Mouse (Mus musculus) NIH3T3 (cell line): ENCODE data around the gene Pgpep1l.
"Not testable (repeated sequence)": the region's sequence is repeated elsewhere in the genome, so short reads cannot be mapped to it uniquely, and the experiment has no call there.

Experiments
- DNase-seq: peaks from one replicate; pipeline ENCODE4 v3.0.0-alpha.2; 2012; ENCODE audit warnings: low read depth

Pgpep1l gene

DNA sequence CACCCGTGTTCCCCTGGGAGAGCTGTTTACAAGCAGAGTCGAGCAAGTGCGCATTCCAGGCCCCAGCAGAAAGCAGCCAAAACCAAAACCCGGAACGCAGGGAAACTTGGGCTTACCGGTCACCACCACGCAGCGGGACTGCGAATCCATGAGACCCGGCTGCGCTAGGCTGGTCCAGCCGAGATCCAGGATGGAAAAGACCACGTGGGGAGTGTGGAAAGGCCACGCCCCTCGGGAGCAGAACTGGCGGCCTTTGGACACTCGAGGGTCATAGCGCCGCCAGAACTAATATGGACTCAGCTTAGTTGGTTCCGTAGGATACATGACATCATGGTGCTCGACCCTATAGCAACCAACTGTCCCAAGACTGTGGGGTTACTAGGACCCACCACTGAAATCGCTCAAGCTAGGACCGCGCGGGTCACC, at the start of gene Pgpep1l:
Gene Pgpep1l, minus strand, starts transcription at position 206 of the 426 bp plus-strand sequence.
- no peak for DNase-seq

DNA sequence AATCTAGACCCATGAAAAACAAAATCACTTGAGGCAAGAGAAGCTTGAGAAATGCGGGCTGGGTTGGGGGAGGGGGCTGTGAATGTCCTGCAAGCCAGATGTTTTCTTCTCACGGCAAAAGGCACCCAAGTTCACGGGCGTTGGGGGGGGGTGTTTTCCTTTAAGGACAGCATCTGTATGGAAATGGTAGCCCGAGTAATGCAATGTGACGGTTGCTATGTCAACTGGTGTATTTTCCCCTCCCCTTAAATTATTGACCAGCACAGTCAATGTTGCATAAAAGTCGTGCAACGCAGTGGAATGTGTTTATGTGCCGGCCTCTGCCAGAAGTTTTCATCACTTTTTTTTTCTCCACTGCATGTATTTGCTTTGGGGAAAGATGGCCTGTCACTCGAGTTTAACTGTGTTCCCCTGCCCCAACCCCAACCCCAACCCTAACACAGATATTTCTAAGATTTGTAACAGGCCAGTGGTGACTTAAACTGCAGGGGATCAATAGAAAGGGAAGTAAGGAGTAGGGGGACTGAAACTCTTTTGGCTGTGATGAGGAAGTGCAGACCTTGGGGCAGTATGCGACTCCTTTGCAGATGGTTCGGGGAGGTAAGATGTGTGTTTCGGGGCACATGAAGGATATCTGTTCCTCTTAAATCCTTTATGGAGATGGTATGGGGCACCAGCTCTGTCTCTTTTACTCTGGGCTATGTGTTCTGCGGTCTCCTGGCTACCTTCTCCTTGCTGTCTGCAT, 49.2 kb upstream of the Pgpep1l start:
- DNase-seq, result peak; percentile 96

DNA sequence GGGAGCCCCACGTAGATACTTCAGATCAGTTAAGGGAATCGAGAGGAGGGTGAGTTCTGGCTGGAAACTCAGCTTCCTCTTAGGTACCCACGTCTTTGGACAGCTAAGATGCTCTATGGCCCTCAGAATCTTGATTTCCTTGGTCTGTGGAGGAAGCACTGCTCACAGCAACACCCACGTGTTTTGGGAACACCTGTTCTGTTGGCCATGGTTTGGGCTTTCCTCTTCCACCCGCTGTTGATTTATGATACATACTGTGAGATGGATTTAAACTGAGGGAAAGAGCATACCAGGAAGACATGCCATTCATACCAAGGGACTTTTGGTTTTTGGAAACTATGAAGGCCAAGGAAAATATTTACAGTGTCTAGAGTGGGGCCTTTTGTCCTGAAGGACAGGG, 48.4 kb upstream of the Pgpep1l start:
- DNase-seq, result peak; percentile 60

DNA sequence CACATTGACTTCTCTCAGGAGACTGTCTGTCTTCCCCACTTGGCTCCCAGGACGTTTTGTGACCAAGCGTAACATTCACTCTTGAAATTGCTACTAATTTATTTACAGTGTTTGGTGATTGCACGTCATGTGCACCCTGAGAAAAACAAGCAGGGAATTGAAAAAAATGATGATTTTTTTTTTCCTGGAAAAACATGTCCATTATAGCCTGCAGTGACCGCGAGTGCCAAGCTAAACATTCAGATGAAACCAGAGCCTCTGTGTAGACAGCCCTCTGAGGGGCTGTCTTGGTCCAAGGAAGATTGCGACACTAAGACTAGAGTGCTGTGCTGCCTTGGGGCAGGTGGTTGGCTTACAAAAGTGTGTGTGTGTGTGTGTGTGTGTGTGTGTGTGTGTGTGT, 47.4 kb upstream of the Pgpep1l start:
- peak; percentile 93 for DNase-seq

DNA sequence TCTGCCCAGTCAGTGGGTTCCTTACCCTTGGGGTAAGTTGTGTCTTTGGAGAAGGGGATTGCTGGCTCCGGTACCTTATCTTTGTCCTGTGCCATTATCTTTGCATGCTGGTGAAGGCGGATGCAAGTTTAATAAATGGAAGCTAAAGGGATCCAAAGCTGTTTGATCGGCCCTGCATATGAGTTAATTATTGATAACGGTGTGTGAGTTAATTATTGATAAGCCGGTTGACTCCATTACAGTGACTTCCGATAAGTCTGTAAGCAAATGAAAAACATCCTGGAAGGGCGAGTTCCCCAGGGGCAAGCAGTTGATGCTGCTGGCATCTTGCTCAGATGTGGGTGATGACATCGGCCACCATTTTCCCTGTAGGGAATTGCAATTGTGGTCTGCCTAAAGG, 42.7 kb upstream of the Pgpep1l start:
- no peak for DNase-seq

DNA sequence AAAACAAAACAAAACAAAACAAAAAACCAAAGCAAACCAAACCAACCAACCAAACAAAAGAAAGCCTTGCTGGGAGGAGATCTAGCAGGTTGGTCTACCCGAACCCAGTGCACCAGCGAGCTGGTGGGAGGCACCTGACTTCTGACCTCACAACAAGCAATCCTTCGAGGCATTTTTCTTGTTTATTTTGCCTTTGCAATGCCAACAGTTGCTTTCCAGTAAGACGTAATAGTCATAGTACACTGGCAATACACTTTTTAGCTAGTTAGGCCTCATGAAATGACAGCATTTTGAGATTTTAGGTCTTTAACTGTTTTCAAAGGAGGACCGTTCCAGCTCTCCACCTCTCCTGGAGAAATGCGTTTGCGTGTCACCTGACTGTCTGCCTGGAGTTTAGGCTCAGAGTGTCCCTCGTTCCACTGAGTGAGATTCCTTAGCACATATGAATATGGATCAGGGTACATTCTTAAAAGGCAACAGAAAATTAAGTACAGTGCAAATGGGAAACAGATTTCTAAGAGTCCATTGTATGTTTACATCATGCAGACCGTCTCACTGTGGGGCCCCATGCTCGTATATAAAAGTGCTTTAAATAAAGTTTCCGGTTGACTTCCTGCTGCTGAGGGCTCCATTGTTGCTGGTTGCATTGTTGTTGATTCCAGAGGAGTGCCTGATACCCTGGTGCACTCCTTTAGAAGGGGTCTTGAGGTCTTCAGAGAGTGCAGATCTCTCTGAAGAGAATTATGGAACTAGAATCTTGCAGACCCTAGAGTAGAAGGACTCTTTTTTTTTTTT, 41.9 kb upstream of the Pgpep1l start:
- no peak for DNase-seq

DNA sequence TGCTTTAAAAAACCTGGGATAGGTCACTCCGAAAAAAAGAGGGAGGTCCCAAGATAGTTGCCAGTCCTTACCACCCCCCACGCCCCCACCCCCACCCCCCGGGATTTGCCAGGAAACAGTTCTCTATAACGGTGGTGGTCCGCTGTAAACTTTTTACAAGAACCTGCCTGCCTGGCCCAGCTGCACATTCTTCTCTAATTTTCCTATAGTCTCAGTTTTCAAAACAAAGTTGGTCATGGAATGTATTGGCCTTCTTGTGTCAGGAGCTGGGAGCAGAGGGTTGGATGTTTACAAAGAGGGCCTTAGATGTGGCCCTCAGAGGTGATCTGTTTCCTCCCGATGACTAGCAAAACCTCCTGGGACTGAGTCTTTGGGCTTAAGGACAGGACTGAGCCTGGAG, 39.7 kb upstream of the Pgpep1l start:
- DNase-seq, result peak; percentile 26

DNA sequence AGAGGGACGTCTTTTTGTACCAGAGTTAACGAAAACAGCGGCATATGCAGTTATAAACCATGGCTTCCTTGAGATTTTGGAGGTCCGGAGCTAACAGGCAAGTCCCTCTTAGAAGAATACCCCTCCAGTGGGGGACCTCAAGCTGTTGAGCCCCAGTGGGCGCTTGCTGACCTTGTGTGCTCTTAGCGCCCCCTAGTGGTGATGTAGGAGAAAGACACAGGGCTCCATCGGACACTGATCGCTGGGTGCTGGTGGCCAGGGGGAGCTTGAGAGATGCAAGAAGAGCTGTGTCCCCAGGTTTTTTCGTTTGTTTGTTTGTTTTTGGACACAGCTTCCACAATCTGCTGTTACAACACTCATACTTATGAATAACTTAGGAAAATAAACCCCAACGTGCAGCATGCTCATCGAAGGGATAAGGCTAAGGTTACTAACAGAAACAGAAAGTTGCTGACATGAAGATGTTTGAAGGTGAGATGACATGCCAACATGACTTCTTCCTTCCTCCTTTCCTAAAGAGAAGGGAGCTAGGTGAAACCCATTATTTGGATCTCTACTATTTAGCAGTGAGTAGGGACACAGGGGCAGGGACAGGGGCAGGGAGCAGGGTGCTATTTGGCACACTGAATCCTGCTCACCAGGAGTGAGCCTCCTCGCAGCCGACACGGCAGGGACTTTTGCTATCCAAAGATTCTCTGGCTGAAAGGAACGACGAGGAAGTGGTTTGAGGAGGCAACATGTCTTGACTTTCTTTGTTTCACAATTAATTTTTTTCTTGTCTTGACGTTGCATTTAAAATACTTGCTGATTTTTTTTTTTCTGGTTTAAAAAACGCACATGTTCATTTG, 38.8 kb upstream of the Pgpep1l start:
- peak; percentile 93 for DNase-seq

DNA sequence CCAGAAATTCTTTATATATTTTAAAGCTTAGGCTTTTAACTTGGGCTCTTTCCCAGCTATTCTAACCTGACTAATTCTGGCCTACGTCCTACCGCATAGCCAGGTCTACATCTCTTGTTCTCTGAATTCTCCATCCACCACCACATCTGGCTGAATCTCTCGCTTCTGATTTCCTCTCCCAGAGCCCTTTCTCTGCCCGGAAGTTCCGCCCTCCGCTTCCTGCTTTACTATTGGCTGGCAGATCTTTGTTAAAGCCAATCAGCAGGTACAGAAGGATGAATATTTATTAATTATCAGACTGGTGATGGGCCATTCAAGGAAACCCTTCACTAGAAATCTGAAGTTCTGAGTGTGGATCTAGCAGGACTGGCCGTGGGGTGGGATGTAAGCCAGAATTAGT, 37.1 kb upstream of the Pgpep1l start:
- DNase-seq, result no peak

DNA sequence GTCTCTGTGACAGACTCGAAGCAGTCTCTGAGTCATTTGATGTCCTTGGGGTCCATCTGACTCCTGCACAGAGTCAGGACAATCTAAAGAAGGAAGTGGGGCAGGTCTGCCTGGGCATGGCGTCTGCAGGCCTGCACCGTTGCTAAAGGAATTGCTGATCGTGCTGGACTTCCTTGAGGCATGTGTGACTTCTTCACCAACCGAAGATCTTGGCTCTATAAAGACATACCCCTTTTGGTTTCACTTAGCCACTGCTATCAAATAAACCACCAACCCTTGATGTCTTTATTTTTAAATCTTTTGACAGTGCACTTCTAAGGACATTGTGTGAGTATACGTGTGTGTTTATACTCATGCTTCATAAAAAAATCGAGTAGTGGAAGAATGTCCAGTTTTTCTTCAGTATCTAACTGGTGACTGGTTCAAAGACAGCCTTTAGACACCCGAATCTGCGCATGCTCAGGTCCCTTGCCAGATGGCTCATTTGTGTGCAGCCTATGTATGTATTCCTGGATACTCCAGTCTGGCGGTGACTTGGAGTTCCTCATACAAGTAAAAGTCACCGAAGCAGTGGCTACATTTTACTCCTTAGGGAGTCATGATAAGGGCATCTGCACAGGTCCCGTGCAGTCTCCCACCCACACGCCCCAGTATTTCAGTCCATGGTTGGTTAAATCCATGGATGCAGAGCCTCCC, 34.5 kb upstream of the Pgpep1l start:
- DNase-seq, result no peak

DNA sequence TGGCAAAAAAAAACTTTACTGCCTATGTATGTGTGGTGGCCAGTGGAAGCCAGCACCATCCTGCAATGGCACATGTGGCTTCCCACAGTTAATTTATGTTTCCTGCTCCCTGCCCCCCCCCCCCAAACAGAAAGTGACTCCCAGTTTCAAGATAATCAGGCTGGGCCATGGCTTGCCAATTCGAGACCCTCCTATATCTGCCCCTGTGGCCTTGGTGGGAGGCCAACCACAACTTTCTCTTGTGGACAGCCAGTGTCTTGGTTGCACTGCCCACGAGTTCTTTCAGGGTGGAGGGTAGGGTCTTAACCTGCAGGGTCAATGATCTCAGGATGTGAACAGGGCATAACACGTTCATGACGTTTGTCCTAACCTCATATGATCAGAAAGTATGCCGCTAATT, 32.5 kb upstream of the Pgpep1l start:
- DNase-seq, result no peak

DNA sequence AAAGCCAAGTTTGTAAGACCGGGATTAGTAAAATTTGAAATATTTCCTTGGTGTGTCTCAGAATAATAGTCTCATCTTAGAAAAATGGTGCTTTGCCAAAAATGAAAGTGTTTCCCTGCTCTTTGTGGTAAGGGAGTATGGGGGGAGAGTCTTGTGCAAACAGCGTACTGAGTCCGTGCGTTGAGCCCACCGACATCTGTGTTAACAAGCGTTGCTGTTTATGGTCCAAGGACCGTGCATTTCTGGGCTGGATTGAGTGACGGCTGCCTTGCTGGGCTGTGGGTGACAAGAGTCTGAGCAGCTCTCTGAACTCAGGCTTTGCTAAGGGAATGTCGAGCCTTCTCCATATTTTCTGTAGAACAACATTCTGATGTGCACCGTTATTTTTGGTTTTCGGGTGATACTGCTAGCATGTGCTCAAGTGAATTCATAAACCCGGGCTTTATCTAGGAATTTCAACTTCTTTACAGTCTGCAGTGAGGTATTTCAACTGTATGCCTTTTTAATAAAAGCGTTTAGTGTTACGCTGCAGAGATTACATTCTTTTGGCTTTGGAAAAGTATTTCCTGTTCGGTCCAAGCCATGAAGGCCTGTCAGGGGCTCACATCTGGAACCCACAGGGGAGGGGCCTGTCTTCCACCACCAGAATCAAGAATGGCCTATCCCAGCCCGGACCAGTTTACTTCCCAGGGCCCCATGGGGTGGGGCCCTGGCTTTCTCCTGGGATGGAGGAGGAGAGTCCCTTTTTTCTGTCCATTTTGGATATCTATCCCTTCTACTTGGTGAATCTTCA, 30.2 kb upstream of the Pgpep1l start:
- DNase-seq, result peak; percentile 71

DNA sequence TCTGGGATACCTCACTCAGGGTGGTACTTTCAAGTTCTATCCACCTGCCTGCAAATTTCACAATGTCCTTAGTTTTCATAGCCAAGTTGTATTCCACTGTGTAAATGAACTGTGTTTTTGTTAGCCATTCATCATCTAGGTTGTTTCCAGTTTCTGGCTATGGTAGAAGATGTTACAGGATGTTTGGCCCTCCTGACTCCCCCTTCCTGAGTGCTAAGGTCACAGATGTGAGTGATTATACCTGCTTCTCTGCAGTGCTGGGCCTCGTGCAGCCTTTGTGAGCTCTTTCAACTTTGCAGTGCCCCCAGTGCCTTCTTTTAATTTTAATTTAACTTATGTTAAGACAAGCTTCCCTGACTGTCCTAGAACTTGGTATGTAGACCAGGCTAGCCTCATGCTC, 27.6 kb upstream of the Pgpep1l start:
- no peak for DNase-seq

DNA sequence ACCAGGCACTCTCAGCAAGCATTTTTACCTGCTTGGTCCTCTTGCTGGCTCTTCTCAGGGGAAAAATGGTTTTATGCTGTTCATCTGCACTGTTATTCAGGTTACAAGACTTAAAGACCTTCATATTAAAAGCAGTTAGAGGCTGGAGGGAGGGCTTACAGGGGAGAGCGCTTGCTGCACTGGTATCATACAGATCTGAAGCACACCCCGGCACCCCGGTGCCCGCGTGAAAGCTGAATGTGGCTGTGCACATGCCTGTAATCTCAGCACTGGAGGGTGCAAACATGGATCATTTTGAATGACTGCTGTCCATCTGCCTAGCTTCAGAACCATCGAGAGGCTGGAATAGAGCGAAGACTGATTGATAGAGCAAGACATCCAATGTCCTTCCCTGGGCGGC, 25.0 kb upstream of the Pgpep1l start:
- no peak for DNase-seq

DNA sequence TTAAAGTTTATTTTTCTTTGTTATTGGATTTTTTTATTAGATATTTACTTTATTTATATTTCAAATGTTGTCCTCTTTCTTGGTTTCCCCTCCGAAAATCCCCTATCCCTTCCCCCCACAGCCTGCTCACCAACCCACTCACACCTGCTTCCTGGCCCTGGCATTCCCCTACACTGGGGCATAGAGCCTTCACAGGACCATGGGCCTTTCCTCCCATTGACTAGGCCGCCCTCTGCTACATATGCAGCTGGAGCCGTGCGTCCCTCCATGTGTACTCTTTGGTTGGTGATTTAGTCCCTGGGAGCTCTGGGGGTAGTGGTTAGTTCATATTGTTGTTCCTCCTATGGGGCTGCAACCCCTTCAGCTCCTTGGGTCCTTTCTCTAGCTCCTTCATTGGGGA, 24.0 kb upstream of the Pgpep1l start:
- not testable (repeated sequence) for DNase-seq

DNA sequence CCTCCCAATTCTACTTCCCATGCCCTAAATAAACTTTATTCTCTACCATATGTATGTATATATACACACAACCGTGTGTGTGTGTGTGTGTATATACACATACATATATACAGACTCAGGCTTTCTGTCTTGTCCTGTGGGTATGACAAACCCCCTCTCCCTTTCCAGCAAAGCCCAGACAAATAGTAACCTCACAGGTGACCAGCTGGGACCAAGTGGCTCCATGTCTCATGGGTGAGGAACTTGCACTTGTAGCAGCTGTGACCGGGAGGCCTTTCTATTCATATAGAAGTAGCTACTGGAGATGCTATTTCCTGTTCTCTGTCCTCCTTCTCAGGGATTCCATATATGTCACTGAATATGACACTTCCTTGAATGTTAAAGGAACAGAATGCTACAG, 23.5 kb upstream of the Pgpep1l start:
- no peak for DNase-seq

DNA sequence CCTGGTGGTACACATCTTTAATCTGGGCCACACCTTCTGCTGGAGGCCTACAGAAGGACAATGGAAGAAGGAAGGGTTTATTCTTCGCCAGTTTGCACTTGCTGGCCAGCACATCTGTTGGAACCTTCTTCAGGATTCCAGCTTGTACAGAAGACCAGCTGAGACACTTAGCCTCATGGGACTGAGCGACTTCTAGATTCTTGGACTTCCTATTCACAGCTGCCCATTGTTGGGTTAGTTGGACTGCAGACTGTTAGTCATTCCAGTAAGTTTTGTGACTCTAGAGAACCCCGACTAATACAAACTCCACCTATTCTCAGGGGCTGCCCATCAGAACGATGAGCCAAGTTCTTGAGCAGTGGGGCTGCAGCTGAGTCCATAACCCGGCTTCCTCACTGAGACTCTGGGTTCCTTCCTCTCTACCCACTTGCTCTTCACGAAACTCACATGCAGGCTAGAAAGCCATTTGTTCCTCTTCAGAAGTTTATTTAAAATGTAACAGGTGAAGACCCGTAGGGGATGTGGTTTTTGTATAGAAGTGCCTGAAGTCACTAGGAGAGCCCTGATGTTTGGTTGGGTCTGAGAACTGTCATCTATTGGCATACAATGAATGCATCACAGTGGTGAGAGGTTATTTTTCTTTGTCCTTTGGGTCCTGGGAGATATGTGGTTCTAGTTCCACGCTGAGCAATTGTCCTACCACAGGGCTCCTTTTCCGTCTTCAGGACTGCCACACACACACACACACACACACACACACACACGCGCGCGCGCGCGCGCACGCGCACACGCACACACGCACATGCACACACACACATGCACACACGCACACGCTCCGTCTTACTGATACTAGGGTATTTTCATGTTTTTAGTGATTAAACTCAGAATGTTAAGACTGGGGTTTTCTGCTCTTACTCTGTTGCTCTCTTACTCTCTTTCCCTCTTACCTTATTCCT, 22.8 kb upstream of the Pgpep1l start:
- DNase-seq, result no peak

DNA sequence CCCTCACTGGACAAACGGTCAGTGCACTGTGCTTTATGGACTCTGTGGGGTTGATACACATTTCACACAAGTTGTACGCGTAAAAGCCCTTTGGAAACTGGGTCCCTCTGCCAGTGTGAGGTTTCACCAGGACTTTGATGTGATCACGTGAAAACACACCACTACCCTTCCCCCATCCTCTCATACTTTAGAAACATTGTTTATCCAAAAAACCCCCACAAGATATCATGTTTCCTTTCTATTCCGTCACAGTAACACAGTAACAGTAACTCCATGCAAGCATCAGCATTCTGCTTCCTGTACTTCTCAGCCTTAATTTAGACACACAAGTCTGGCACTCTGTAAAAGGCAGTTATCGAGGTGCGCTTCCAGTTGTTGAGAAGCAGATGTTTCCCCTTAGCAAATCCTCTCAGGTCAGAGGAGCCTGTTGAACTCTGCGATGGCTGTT, 21.8 kb upstream of the Pgpep1l start:
- peak; percentile 41 for DNase-seq

DNA sequence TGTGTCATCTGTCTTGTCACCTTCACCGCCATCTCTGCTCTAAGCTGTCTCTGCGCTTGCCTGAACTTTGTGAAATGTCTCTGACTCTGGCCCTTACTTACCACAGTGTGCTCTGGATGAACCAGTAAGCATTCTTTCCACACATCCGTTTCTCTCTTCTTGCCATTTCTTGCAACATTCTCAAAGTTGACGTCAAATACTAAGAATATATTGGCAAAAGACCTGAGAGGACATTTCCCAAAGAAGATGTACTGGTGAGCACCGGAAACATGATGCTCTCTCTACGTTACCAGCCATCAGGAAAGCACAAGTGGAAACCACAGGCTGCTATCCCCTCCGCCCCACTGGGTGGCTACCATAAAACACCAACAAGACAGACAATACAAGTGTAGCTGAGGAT, 19.7 kb upstream of the Pgpep1l start:
- DNase-seq, result no peak

DNA sequence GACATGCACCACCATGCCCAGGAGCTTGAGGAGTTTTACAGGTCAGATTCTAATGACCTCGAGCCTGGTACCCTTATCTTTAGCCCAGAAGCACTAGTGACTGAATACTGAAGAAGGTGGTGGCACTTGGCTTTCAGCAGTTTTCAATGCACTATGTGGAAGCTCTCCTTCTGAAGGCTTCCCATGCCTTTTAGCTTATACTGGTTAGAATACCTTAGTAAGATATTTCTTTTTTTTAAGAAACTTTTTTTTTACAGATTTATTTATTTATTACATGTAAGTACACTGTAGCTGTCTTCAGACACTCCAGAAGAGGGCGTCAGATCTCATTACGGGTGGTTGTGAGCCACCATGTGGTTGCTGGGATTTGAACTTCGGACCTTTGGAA, 19.1 kb upstream of the Pgpep1l start:
- not testable (repeated sequence) for DNase-seq
